Mouse (Mus musculus) spleen, adult 2 months (tissue): ENCODE data around the gene Cd44. TPM values are rescaled to one million over a fixed set of nuclear protein-coding genes. Genes with fewer than 3 reads are reported as not detected.

ENCODE experiments used
- DNase-seq, 2 experiments: peaks; one replicate each; pipeline versions ENCODE4 v3.0.0 to v3.0.0-alpha.2; 2012 to 2021; ENCODE audit warnings: low spot score in 2 of 2, low read depth in 1 of 2
- H3K27ac ChIP-seq: fragments of 200-500 bp; 2 replicates; pipeline ENCODE4 v1.5.1; 2012; ENCODE audit warnings: low read length, inconsistent platforms; ENCODE audit not compliant: insufficient read depth
- H3K27me3 ChIP-seq: fragments of 200-500 bp; 2 replicates; pipeline ENCODE4 v1.6.1; 2012; ENCODE audit warnings: mild to moderate bottlenecking, moderate library complexity, low read length, inconsistent platforms; ENCODE audit not compliant: control insufficient read depth, insufficient read depth
- H3K36me3 ChIP-seq: fragments of 200-500 bp; 2 replicates; pipeline ENCODE4 v1.6.1; 2012; ENCODE audit warnings: mild to moderate bottlenecking, low read length, inconsistent platforms; ENCODE audit not compliant: control insufficient read depth, insufficient read depth
- H3K4me1 ChIP-seq: fragments of 200-500 bp; 2 replicates; pipeline ENCODE4 v1.6.1; 2011; ENCODE audit warnings: inconsistent platforms; ENCODE audit not compliant: control insufficient read depth, insufficient read depth, insufficient read length
- H3K4me3 ChIP-seq: fragments of 200-500 bp; 2 replicates; pipeline ENCODE4 v1.5.1; 2011; ENCODE audit warnings: mild to moderate bottlenecking, inconsistent platforms; ENCODE audit not compliant: insufficient read depth, insufficient read length; ENCODE audit errors: extremely low read depth
- CTCF ChIP-seq: fragments of 200-500 bp; IDR thresholded peaks from 2 replicates; pipeline ENCODE4 v1.5.1; 2011; ENCODE audit warnings: mild to moderate bottlenecking, inconsistent platforms; ENCODE audit not compliant: insufficient read depth, insufficient read length, insufficient replicate concordance; ENCODE audit errors: extremely low read depth
- POLR2A ChIP-seq: fragments of 200-500 bp; IDR thresholded peaks from 2 replicates; pipeline ENCODE4 v1.6.1; 2011; ENCODE audit warnings: low read depth, low read length, inconsistent platforms
- WGBS: fragments of 180-500 bp; shearing (Covaris S2); methylation state at CpG from one replicate; pipeline ENCODE4 v1.1.7; 2018; 5-methylcytosine and 5-hydroxymethylcytosine counted together
- polyA plus RNA-seq: library from polyadenylated mRNA; depleted of rRNA; stranded (reverse); fragments of >200 nt; gene quantifications from 2 replicates; pipeline ENCODE4 v1.2.3, GENCODE M21; 2012

The Cd44 gene
- polyA plus RNA-seq, 1 experiment: 35.3 TPM

GRCm38 (mm10) chr2:102942782-102943080, 41.3 kb upstream of the Cd44 start:
- Histone ChIP-seq H3K4me1 (peaks cover 7% of the 10 kb centered on the region), H3K27me3 (no peaks in the 10 kb centered on the region), H3K4me3 (no peak overlapping the region), H3K36me3 (no peaks in the 10 kb centered on the region), H3K27ac (no peak overlapping the region)
- TF ChIP-seq POLR2A (no peak), CTCF (no peak)
- DNase-seq: no peak
- WGBS: 93% methylated on average over 3 of the region's 3 CpGs

- TF ChIP-seq POLR2A (no peak), CTCF (no peak)
- H3K27ac ChIP-seq: no peak overlapping the region
- no peaks in the 10 kb centered on the region for H3K27me3 ChIP-seq
- H3K4me3 ChIP-seq: no peak overlapping the region
- WGBS: 77% methylated on average over 10 of the region's 10 CpGs
- peaks cover 7% of the 10 kb centered on the region for H3K4me1 ChIP-seq
- no peaks in the 10 kb centered on the region for H3K36me3 ChIP-seq
- DNase-seq: no peak
These were observed 40.7 kb upstream of the Cd44 start for GRCm38 (mm10) chr2:102941937-102942781.

GRCm38 (mm10) chr2:102940813-102941361, 39.4 kb upstream of the Cd44 start:
- Histone ChIP-seq H3K4me1 (peaks cover 3% of the 10 kb centered on the region), H3K27me3 (no peaks in the 10 kb centered on the region), H3K36me3 (no peaks in the 10 kb centered on the region), H3K27ac (no peak overlapping the region), H3K4me3 (no peak overlapping the region)
- DNase-seq: no peak
- 88% methylated on average over 8 of the region's 8 CpGs for WGBS
- no peak for TF ChIP-seq CTCF
- TF ChIP-seq POLR2A: no peak

- Histone ChIP-seq H3K27me3 (no peaks in the 10 kb centered on the region), H3K4me1 (no peaks in the 10 kb centered on the region), H3K4me3 (no peak overlapping the region), H3K27ac (no peak overlapping the region), H3K36me3 (no peaks in the 10 kb centered on the region)
- 83% methylated on average over 8 of the region's 8 CpGs for WGBS
- TF ChIP-seq POLR2A (no peak), CTCF (no peak)
- no peak for DNase-seq
These were observed 38.7 kb upstream of the Cd44 start for GRCm38 (mm10) chr2:102940158-102940557.

- no peaks in the 10 kb centered on the region for H3K4me1 ChIP-seq
- WGBS: 80% methylated on average over 3 of the region's 3 CpGs
These were observed 35.4 kb upstream of the Cd44 start for GRCm38 (mm10) chr2:102936886-102937285.

GRCm38 (mm10) chr2:102934834-102935233, 33.4 kb upstream of the Cd44 start:
- no peaks in the 10 kb centered on the region for H3K36me3 ChIP-seq
- TF ChIP-seq CTCF: no peak
- no peak for TF ChIP-seq POLR2A
- DNase-seq: no peak
- 89% methylated on average over 3 of the region's 3 CpGs for WGBS
- no peak overlapping the region for H3K27ac ChIP-seq
- no peaks in the 10 kb centered on the region for H3K4me1 ChIP-seq
- no peaks in the 10 kb centered on the region for H3K27me3 ChIP-seq
- H3K4me3 ChIP-seq: no peak overlapping the region

More at GRCm38 (mm10) chr2:102936886-102937285, 35.4 kb upstream of the Cd44 start:
- TF ChIP-seq POLR2A (no peak), CTCF (no peak)
- H3K4me3 ChIP-seq: no peak overlapping the region
- no peak overlapping the region for H3K27ac ChIP-seq
- no peak for DNase-seq
- H3K36me3 ChIP-seq: no peaks in the 10 kb centered on the region
- no peaks in the 10 kb centered on the region for H3K27me3 ChIP-seq

- Histone ChIP-seq H3K4me1 (no peaks in the 10 kb centered on the region), H3K27me3 (no peaks in the 10 kb centered on the region), H3K36me3 (no peaks in the 10 kb centered on the region), H3K4me3 (no peak overlapping the region), H3K27ac (no peak overlapping the region)
- TF ChIP-seq POLR2A: no peak
- no peak for TF ChIP-seq CTCF
- no peak for DNase-seq
These were observed 32.3 kb upstream of the Cd44 start for GRCm38 (mm10) chr2:102933787-102934186.
